Mouse (Mus musculus) hindbrain, embryonic 16.5 days (tissue): ENCODE measurements at regions not wholly inside any gene's neighbourhood (a gene's known extent, or its start where the extent isn't known, plus 50 kb on each side); places are given as distances from the start of the nearest gene placed in this dataset.
A peak's percentile ranks its signal among the peaks of the same experiment; 100 is the strongest.

Source experiments
- ATAC-seq: fragments of 200-750 bp; cut with Nextera tagmentation; 2 replicates; pipeline ENCODE4 v1.8.0; 2017; ENCODE audit warnings: moderate TSS enrichment, moderate library complexity
- H3K27ac ChIP-seq: fragments of 300-500 bp; sonication (generic); 2 replicates; pipeline ENCODE4 v1.5.1; 2014; ENCODE audit warnings: low read depth, mild to moderate bottlenecking, control low read depth, low read length, moderate library complexity
- H3K27me3 ChIP-seq: fragments of 300-500 bp; sonication (generic); replicated peaks from 2 replicates; pipeline ENCODE4 v1.6.1; 2014; ENCODE audit warnings: low read length; ENCODE audit not compliant: control insufficient read depth, insufficient read depth
- H3K36me3 ChIP-seq: fragments of 300-500 bp; sonication (generic); 2 replicates; pipeline ENCODE4 v1.6.1; 2014; ENCODE audit warnings: mild to moderate bottlenecking, low read length, moderate library complexity, mixed read lengths; ENCODE audit not compliant: control insufficient read depth, insufficient read depth
- H3K4me1 ChIP-seq: fragments of 300-500 bp; sonication (generic); 2 replicates; pipeline ENCODE4 v1.6.1; 2014; ENCODE audit warnings: low read depth, low read length; ENCODE audit not compliant: control insufficient read depth, insufficient read depth
- H3K4me2 ChIP-seq: fragments of 300-500 bp; sonication (generic); 2 replicates; pipeline ENCODE4 v1.6.1; 2014; ENCODE audit warnings: mild to moderate bottlenecking, low read length, control low read depth, moderate library complexity
- H3K4me3 ChIP-seq: fragments of 300-500 bp; sonication (generic); 2 replicates; pipeline ENCODE4 v1.5.1; 2014; ENCODE audit warnings: mild to moderate bottlenecking, low read length, control low read depth, moderate library complexity
- H3K9ac ChIP-seq: fragments of 300-500 bp; sonication (generic); 2 replicates; pipeline ENCODE4 v1.6.1; 2014; ENCODE audit warnings: low read depth, mild to moderate bottlenecking, control low read depth, low read length, moderate library complexity
- H3K9me3 ChIP-seq: fragments of 300-500 bp; sonication (generic); 2 replicates; pipeline ENCODE4 v1.6.1; 2014; ENCODE audit warnings: mild to moderate bottlenecking, low read length, moderate library complexity; ENCODE audit not compliant: control insufficient read depth
- WGBS: fragments of 180-500 bp; shearing (Covaris S2); extraction: QIAGEN DNeasy Blood & Tissue Kit; methylation state at CpG from one replicate; pipeline ENCODE4 v1.1.7; 2014; 5-methylcytosine and 5-hydroxymethylcytosine counted together

DNA sequence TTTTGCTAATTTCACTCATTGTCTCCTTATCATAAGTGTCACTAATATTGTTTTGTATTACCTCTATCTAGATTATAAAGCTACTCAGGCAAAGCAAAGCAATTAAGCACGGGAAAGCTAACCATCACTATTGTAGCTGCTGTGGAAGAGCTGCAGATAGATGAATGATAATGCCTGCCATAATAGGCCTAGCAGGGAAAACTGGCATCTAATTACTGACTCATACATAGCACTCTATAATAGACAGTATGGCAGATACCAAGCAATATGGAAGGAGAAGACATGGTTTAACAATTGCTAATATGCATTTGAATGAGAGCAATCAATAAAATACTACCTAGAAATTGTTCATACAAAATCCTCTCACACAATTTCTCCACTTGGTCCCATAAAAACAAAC is 604.5 kb downstream of the Ets1 start:
- Histone ChIP-seq H3K4me1 (no peaks in the 10 kb centered on the region), H3K9me3 (no peaks in the 10 kb centered on the region), H3K9ac (no peak overlapping the region), H3K36me3 (no peaks in the 10 kb centered on the region), H3K4me3 (no peak overlapping the region), H3K27ac (no peak overlapping the region), H3K27me3 (no peaks in the 10 kb centered on the region), H3K4me2 (no peak overlapping the region)
- WGBS: 30% methylated on average over 1 of the region's 1 CpGs
- ATAC-seq: no peak

DNA sequence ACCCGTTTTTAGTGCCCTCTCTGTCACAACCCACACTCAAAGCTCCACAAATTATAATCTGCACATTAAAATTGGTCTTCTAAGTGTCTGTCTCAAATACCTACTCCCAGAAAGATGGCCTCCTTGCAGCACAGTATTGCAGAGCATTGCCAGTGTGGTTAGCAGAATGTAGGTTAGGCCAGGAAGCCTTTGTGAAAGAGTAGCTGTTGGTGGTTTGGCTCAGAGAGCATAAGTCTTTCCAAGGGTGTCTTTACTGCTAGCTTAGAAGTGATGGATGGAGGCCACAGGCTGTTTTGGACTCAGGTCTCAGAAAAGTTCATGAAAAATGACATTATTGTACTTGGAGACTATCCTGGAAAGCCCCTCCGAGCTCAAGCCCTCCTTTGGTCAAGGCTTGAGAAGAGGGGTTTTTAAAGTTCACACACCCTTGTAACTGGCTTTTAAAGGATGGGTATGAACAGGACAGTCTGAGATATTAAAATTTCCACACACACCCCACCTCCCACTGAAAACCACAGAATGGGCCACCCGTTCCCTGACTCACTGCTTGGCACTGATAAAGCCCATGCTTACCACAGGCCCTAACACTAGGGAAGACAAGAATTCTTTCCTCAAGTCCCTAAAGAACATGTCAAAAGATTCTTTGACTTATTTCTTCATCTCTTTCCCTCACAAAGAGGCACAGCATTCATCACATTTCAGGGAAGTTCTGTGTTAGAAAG is 605.1 kb downstream of the Ets1 start:
- Histone ChIP-seq H3K27me3 (no peaks in the 10 kb centered on the region), H3K4me3 (no peak overlapping the region), H3K9me3 (no peaks in the 10 kb centered on the region), H3K9ac (no peak overlapping the region), H3K4me1 (no peaks in the 10 kb centered on the region), H3K36me3 (no peaks in the 10 kb centered on the region), H3K27ac (no peak overlapping the region), H3K4me2 (no peak overlapping the region)
- WGBS: 82% methylated on average over 3 of the region's 3 CpGs
- ATAC-seq: no peak

GRCm38 (mm10) chr9:33246932-33247331 is 610.9 kb downstream of the Ets1 start:
- H3K36me3 ChIP-seq: no peaks in the 10 kb centered on the region
- H3K4me1 ChIP-seq: no peaks in the 10 kb centered on the region
- no peak overlapping the region for H3K4me3 ChIP-seq
- H3K27ac ChIP-seq: no peak overlapping the region
- no peaks in the 10 kb centered on the region for H3K27me3 ChIP-seq
- H3K4me2 ChIP-seq: no peak overlapping the region
- H3K9me3 ChIP-seq: no peaks in the 10 kb centered on the region
- H3K9ac ChIP-seq: no peak overlapping the region
- WGBS: 35% methylated on average over 2 of the region's 2 CpGs
- no peak for ATAC-seq

DNA sequence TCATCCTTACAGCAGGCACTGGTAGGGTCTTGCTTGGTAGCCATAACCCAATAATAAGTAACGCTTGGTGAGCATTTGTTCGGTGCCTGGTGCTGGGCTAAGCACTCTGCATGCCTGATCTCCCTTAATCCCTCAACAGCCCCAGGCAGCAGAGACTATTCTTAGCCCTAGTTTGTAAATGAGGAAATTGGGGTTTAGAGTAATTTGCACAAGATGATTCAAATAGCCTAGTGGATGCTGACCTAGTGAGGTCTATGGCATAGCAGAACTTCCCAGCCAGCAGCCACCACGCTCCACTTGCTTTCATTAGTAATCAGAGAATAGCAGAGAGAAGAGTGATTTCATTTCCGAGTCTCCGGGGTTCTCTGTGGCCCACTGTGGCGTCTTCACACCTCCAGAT is 622.2 kb downstream of the Ets1 start:
- H3K36me3 ChIP-seq: no peaks in the 10 kb centered on the region
- H3K4me2 ChIP-seq: no peak overlapping the region
- H3K9ac ChIP-seq: no peak overlapping the region
- no peaks in the 10 kb centered on the region for H3K4me1 ChIP-seq
- 49% methylated on average over 6 of the region's 6 CpGs for WGBS
- ATAC-seq: no peak
- no peaks in the 10 kb centered on the region for H3K27me3 ChIP-seq
- no peak overlapping the region for H3K27ac ChIP-seq
- H3K4me3 ChIP-seq: no peak overlapping the region
- H3K9me3 ChIP-seq: no peaks in the 10 kb centered on the region

GRCm38 (mm10) chr9:33260171-33260570 is 624.1 kb downstream of the Ets1 start:
- ATAC-seq: peak; percentile 80; the same call in 1 of the 2 replicates
- Histone ChIP-seq H3K4me1 (no peaks in the 10 kb centered on the region), H3K9ac (no peak overlapping the region), H3K27me3 (no peaks in the 10 kb centered on the region), H3K36me3 (no peaks in the 10 kb centered on the region), H3K4me3 (no peak overlapping the region), H3K4me2 (no peak overlapping the region), H3K27ac (no peak overlapping the region), H3K9me3 (no peaks in the 10 kb centered on the region)
- WGBS: 27% methylated on average over 4 of the region's 4 CpGs

GRCm38 (mm10) chr9:33289381-33289780 is 653.4 kb downstream of the Ets1 start:
- Histone ChIP-seq H3K27me3 (no peaks in the 10 kb centered on the region), H3K9me3 (no peaks in the 10 kb centered on the region), H3K36me3 (no peaks in the 10 kb centered on the region), H3K4me1 (no peaks in the 10 kb centered on the region), H3K27ac (no peak overlapping the region), H3K9ac (no peak overlapping the region), H3K4me2 (no peak overlapping the region), H3K4me3 (no peak overlapping the region)
- 82% methylated on average over 5 of the region's 5 CpGs for WGBS
- ATAC-seq: no peak

- no peaks in the 10 kb centered on the region for H3K36me3 ChIP-seq
- no peak overlapping the region for H3K27ac ChIP-seq
- no peaks in the 10 kb centered on the region for H3K9me3 ChIP-seq
- H3K4me1 ChIP-seq: no peaks in the 10 kb centered on the region
- H3K9ac ChIP-seq: no peak overlapping the region
- no peak overlapping the region for H3K4me2 ChIP-seq
- H3K27me3 ChIP-seq: no peaks in the 10 kb centered on the region
- no peak for ATAC-seq
- H3K4me3 ChIP-seq: no peak overlapping the region
These were observed 656.1 kb downstream of the Ets1 start for GRCm38 (mm10) chr9:33292116-33292515.

DNA sequence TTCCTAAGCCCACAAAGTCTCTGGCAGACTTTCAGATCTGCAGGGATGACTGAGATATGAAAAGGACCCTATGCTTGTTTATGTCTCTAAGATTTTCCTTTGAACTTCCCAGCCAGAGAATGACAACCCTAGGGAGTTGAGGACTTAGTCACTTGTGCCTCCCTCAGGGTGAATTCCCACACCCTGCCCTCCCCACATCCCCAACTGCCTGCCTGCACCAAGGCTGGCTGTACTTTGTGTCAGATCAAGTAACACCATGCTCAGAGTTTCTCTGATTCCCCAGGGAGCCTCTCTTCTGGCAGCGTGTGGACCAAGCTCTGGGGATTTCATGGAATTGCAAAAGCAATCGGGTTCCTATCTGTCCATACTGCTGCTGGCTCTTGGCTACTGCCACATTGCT is 659.9 kb downstream of the Ets1 start:
- Histone ChIP-seq H3K27me3 (no peaks in the 10 kb centered on the region), H3K4me2 (no peak overlapping the region), H3K36me3 (no peaks in the 10 kb centered on the region), H3K9ac (no peak overlapping the region), H3K9me3 (no peaks in the 10 kb centered on the region), H3K4me1 (no peaks in the 10 kb centered on the region), H3K27ac (no peak overlapping the region), H3K4me3 (no peak overlapping the region)
- ATAC-seq: no peak
- WGBS: 29% methylated on average over 2 of the region's 2 CpGs

- H3K4me3 ChIP-seq: no peak overlapping the region
- H3K4me2 ChIP-seq: no peak overlapping the region
- H3K36me3 ChIP-seq: no peaks in the 10 kb centered on the region
- no peak overlapping the region for H3K9ac ChIP-seq
- no peaks in the 10 kb centered on the region for H3K4me1 ChIP-seq
- no peak overlapping the region for H3K27ac ChIP-seq
- 92% methylated on average over 1 of the region's 1 CpGs for WGBS
- no peak for ATAC-seq
- H3K27me3 ChIP-seq: no peaks in the 10 kb centered on the region
- H3K9me3 ChIP-seq: no peaks in the 10 kb centered on the region
These were observed 683.6 kb downstream of the Ets1 start for GRCm38 (mm10) chr9:33319525-33320025.
